Mouse (Mus musculus) heart, embryonic 15.5 days (tissue): ENCODE results near the gene Tmem41b. TPM values are rescaled to one million over a fixed set of nuclear protein-coding genes. Genes with fewer than 3 reads are reported as not detected.
"Not testable (repeated sequence)": the region's sequence is repeated elsewhere in the genome, so short reads cannot be mapped to it uniquely, and the experiment has no call there.

Experiments
- ATAC-seq: fragments of 200-750 bp; cut with Nextera tagmentation; replicated peaks from 2 replicates; pipeline ENCODE4 v1.8.0; 2017; ENCODE audit warnings: low read depth, moderate TSS enrichment; ENCODE audit not compliant: insufficient number of reproducible peaks, insufficient read depth, low FRiP score
- H3K27ac ChIP-seq: fragments of 300-500 bp; sonication (generic); 2 replicates; pipeline ENCODE4 v1.5.1; 2015; ENCODE audit warnings: mild to moderate bottlenecking, inconsistent platforms
- H3K27me3 ChIP-seq: fragments of 300-500 bp; sonication (generic); 2 replicates; pipeline ENCODE4 v1.6.1; 2015; ENCODE audit warnings: inconsistent platforms
- H3K36me3 ChIP-seq: fragments of 300-500 bp; sonication (generic); 2 replicates; pipeline ENCODE4 v1.6.1; 2015; ENCODE audit warnings: mild to moderate bottlenecking, inconsistent platforms
- H3K4me1 ChIP-seq: fragments of 300-500 bp; sonication (generic); replicated peaks from 2 replicates; pipeline ENCODE4 v1.6.1; 2015; ENCODE audit warnings: inconsistent platforms
- H3K4me2 ChIP-seq: fragments of 300-500 bp; sonication (generic); 2 replicates; pipeline ENCODE4 v1.6.1; 2015; ENCODE audit warnings: inconsistent platforms, mild to moderate bottlenecking, moderate library complexity
- H3K4me3 ChIP-seq: fragments of 300-500 bp; sonication (generic); 2 replicates; pipeline ENCODE4 v1.5.1; 2015; ENCODE audit warnings: mild to moderate bottlenecking, inconsistent platforms
- H3K9ac ChIP-seq: fragments of 300-500 bp; sonication (generic); 2 replicates; pipeline ENCODE4 v1.6.1; 2015; ENCODE audit warnings: mild to moderate bottlenecking, inconsistent platforms
- H3K9me3 ChIP-seq: fragments of 300-500 bp; sonication (generic); replicated peaks from 2 replicates; pipeline ENCODE4 v1.6.1; 2016; ENCODE audit warnings: inconsistent platforms
- WGBS: fragments of 180-500 bp; shearing (Covaris S2); methylation state at CpG from one replicate; pipeline ENCODE4 v1.1.7; 2015; ENCODE audit warnings: mixed read lengths; 5-methylcytosine and 5-hydroxymethylcytosine counted together
- polyA plus RNA-seq: library from polyadenylated mRNA; unstranded; fragments of >200 nt; fragmentation: Nextera tagmentation; extraction: Ambion mirVana; gene quantifications from 2 replicates; pipeline ENCODE4 v1.2.1, GENCODE M21; 2015

The Tmem41b gene
- polyA plus RNA-seq, 1 experiment from 2014 or later: 44.6 TPM

GRCm38 (mm10) chr7:110006471-110007195 is 19.9 kb upstream of the Tmem41b start:
- Histone ChIP-seq H3K27ac (no peak overlapping the region), H3K4me1 (peaks cover 7% of the 10 kb centered on the region), H3K4me2 (no peak overlapping the region), H3K9me3 (no peaks in the 10 kb centered on the region), H3K27me3 (no peaks in the 10 kb centered on the region), H3K4me3 (no peak overlapping the region), H3K36me3 (no peaks in the 10 kb centered on the region), H3K9ac (no peak overlapping the region)
- ATAC-seq: no peak
- 75% methylated on average over 5 of the region's 5 CpGs for WGBS

- H3K36me3 ChIP-seq: no peaks in the 10 kb centered on the region
- H3K9me3 ChIP-seq: no peaks in the 10 kb centered on the region
- peaks cover 7% of the 10 kb centered on the region for H3K4me1 ChIP-seq
- H3K27ac ChIP-seq: no peak overlapping the region
- no peak for ATAC-seq
- no peak overlapping the region for H3K4me2 ChIP-seq
- H3K4me3 ChIP-seq: no peak overlapping the region
- no peaks in the 10 kb centered on the region for H3K27me3 ChIP-seq
- no peak overlapping the region for H3K9ac ChIP-seq
Measured at GRCm38 (mm10) chr7:110005976-110006375, 19.2 kb upstream of the Tmem41b start.

- Histone ChIP-seq H3K4me3 (peak overlapping the region; percentile 34), H3K27ac (no peak overlapping the region), H3K9ac (peak overlapping the region; percentile 45), H3K4me2 (peak overlapping the region; percentile 59), H3K4me1 (peaks cover 7% of the 10 kb centered on the region), H3K9me3 (no peaks in the 10 kb centered on the region), H3K36me3 (no peaks in the 10 kb centered on the region), H3K27me3 (no peaks in the 10 kb centered on the region)
- WGBS: 17% methylated on average over 20 of the region's 20 CpGs
- ATAC-seq: peak; percentile 55
Measured at GRCm38 (mm10) chr7:110002968-110003367, 16.2 kb upstream of the Tmem41b start.

GRCm38 (mm10) chr7:110002092-110002491 is 15.4 kb upstream of the Tmem41b start:
- H3K9me3 ChIP-seq: no peaks in the 10 kb centered on the region
- no peak overlapping the region for H3K4me2 ChIP-seq
- H3K27me3 ChIP-seq: no peaks in the 10 kb centered on the region
- no peak overlapping the region for H3K27ac ChIP-seq
- H3K4me1 ChIP-seq: peaks cover 7% of the 10 kb centered on the region
- no peak for ATAC-seq
- H3K4me3 ChIP-seq: no peak overlapping the region
- H3K36me3 ChIP-seq: no peaks in the 10 kb centered on the region
- no peak overlapping the region for H3K9ac ChIP-seq

- peaks cover 15% of the 10 kb centered on the region for H3K4me1 ChIP-seq
- no peak for ATAC-seq
- H3K27ac ChIP-seq: no peak overlapping the region
- H3K9me3 ChIP-seq: no peaks in the 10 kb centered on the region
- no peaks in the 10 kb centered on the region for H3K27me3 ChIP-seq
- H3K4me3 ChIP-seq: no peak overlapping the region
- H3K36me3 ChIP-seq: no peaks in the 10 kb centered on the region
- no peak overlapping the region for H3K9ac ChIP-seq
- 82% methylated on average over 4 of the region's 4 CpGs for WGBS
- H3K4me2 ChIP-seq: no peak overlapping the region
Measured at GRCm38 (mm10) chr7:109998388-109998787, 11.7 kb upstream of the Tmem41b start.

- peak overlapping the region; percentile 28 for H3K9ac ChIP-seq
- H3K4me2 ChIP-seq: peak overlapping the region; percentile 19
Measured at GRCm38 (mm10) chr7:109993157-109993959, 6.6 kb upstream of the Tmem41b start.

GRCm38 (mm10) chr7:109991286-109991685 is 4.6 kb upstream of the Tmem41b start:
- Histone ChIP-seq H3K27me3 (no peaks in the 10 kb centered on the region), H3K9me3 (no peaks in the 10 kb centered on the region), H3K27ac (no peak overlapping the region), H3K9ac (no peak overlapping the region), H3K4me3 (no peak overlapping the region), H3K4me1 (peaks cover 19% of the 10 kb centered on the region), H3K4me2 (no peak overlapping the region), H3K36me3 (no peaks in the 10 kb centered on the region)
- no peak for ATAC-seq
- 87% methylated on average over 1 of the region's 1 CpGs for WGBS

More at GRCm38 (mm10) chr7:109993157-109993959, 6.6 kb upstream of the Tmem41b start:
- H3K4me1 ChIP-seq: peaks cover 19% of the 10 kb centered on the region
- H3K27me3 ChIP-seq: no peaks in the 10 kb centered on the region
- ATAC-seq: peak; percentile 94
- peak overlapping the region; percentile 96 for H3K27ac ChIP-seq
- no peaks in the 10 kb centered on the region for H3K36me3 ChIP-seq
- no peaks in the 10 kb centered on the region for H3K9me3 ChIP-seq
- WGBS: 30% methylated on average over 2 of the region's 2 CpGs
- H3K4me3 ChIP-seq: no peak overlapping the region

GRCm38 (mm10) chr7:109986133-109986669 is 528 bp downstream of the Tmem41b start:
- 0% methylated on average over 43 of the region's 43 CpGs for WGBS
- Histone ChIP-seq H3K9ac (peak overlapping the region; percentile 64), H3K27ac (peak overlapping the region; percentile 86), H3K27me3 (no peaks in the 10 kb centered on the region), H3K4me1 (peaks cover 11% of the 10 kb centered on the region), H3K9me3 (no peaks in the 10 kb centered on the region), H3K4me3 (peak overlapping the region; percentile 69), H3K36me3 (peaks cover 12% of the 10 kb centered on the region), H3K4me2 (peak overlapping the region; percentile 68)
- ATAC-seq: peak; percentile 99

- peaks cover 13% of the 10 kb centered on the region for H3K36me3 ChIP-seq
- no peaks in the 10 kb centered on the region for H3K27me3 ChIP-seq
- peak; percentile 45 for ATAC-seq
- H3K9ac ChIP-seq: peak overlapping the region; percentile 64
- peak overlapping the region; percentile 68 for H3K4me2 ChIP-seq
- peak overlapping the region; percentile 86 for H3K27ac ChIP-seq
- H3K4me3 ChIP-seq: peak overlapping the region; percentile 69
- H3K4me1 ChIP-seq: peaks cover 11% of the 10 kb centered on the region
- WGBS: under 1% methylated on average over 27 of the region's 27 CpGs
- no peaks in the 10 kb centered on the region for H3K9me3 ChIP-seq
Measured at GRCm38 (mm10) chr7:109985661-109986132, 1.0 kb downstream of the Tmem41b start.

GRCm38 (mm10) chr7:109984608-109985007 is 2.1 kb downstream of the Tmem41b start:
- H3K4me2 ChIP-seq: peak overlapping the region; percentile 68; the same call in 1 of the 2 replicates
- not testable (repeated sequence) for H3K9me3 ChIP-seq, H3K27ac ChIP-seq, H3K9ac ChIP-seq, H3K27me3 ChIP-seq, H3K4me3 ChIP-seq, ATAC-seq
- 82% methylated on average over 5 of the region's 5 CpGs for WGBS
- H3K4me1 ChIP-seq: peaks cover 11% of the 10 kb centered on the region
- H3K36me3 ChIP-seq: peaks cover 23% of the 10 kb centered on the region

GRCm38 (mm10) chr7:109977131-109977530 is 9.6 kb downstream of the Tmem41b start:
- H3K4me3 ChIP-seq, H3K9ac ChIP-seq, H3K4me1 ChIP-seq, ATAC-seq, H3K27me3 ChIP-seq, H3K27ac ChIP-seq, H3K4me2 ChIP-seq, H3K9me3 ChIP-seq: not testable (repeated sequence)
- peaks cover 52% of the 10 kb centered on the region for H3K36me3 ChIP-seq
- 71% methylated on average over 5 of the region's 5 CpGs for WGBS
